Mouse (Mus musculus): Measurements from ENCODE around the gene Tomm40.

DNA sequence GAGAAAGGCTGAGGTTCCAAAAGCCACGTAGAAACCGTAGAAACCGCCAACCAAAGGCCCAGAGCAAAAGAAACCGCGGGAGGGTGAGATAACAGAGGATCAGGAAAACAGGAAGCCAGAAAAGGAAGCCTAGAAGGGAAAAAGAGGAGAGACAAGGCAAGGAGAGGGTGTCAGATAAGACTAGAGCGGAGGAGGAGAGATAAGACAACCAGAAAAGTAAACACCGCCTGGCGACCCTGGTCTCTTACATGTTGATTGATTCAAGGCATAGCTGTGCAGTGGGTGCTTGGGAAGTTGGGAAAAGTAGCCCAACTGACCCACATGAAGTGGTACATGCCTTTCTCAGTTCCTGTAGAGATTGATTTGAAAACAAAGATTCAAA, 20.0 kb downstream of the Tomm40 start:
- no peak for TF ChIP-seq CTCF (IDR thresholded peaks at IDR 0.05; ENCODE audit: low read depth)
- no peak for TF ChIP-seq EP300 (optimal IDR thresholded peaks at IDR 0.05)

Data from stomach, postnatal 0 days (tissue).